Mouse (Mus musculus): ENCODE data around the gene Ret. TPM values are rescaled to one million over a fixed set of nuclear protein-coding genes. Genes with fewer than 3 reads are reported as not detected.
A peak's percentile ranks its signal among the peaks of the same experiment; 100 is the strongest.

Gene Ret
- total RNA-seq, 4 experiments from 2014 or later: 1.8 to 5.5 (median 4.3) TPM

- DNase-seq (ENCODE audit: low spot score): no peak
Observed at GRCm38 (mm10) chr6:118173975-118174328, 23.6 kb downstream of the Ret start.

GRCm38 (mm10) chr6:118173251-118173974, 24.1 kb downstream of the Ret start:
- no peak for DNase-seq (ENCODE audit: low spot score)

GRCm38 (mm10) chr6:118171386-118171785, 26.1 kb downstream of the Ret start:
- DNase-seq (ENCODE audit: low spot score): no peak

- no peak for DNase-seq (ENCODE audit: low spot score)
Observed at GRCm38 (mm10) chr6:118168106-118168505, 29.4 kb downstream of the Ret start.

GRCm38 (mm10) chr6:118167013-118167412, 30.5 kb downstream of the Ret start:
- no peak for DNase-seq (ENCODE audit: low spot score)

GRCm38 (mm10) chr6:118165516-118165915, 32.0 kb downstream of the Ret start:
- DNase-seq (ENCODE audit: low spot score): no peak

- DNase-seq (ENCODE audit: low spot score): no peak
Observed at GRCm38 (mm10) chr6:118164691-118165090, 32.8 kb downstream of the Ret start.

- DNase-seq (ENCODE audit: low spot score): no peak
Observed at GRCm38 (mm10) chr6:118163086-118163485, 34.4 kb downstream of the Ret start.

- no peak for DNase-seq (ENCODE audit: low spot score)
Observed at GRCm38 (mm10) chr6:118162457-118163082, 34.9 kb downstream of the Ret start.

- no peak for DNase-seq (ENCODE audit: low spot score)
Observed at GRCm38 (mm10) chr6:118153091-118153490, 44.4 kb downstream of the Ret start.

GRCm38 (mm10) chr6:118150988-118151387, 46.5 kb downstream of the Ret start:
- DNase-seq (ENCODE audit: low spot score): no peak

- DNase-seq (ENCODE audit: low spot score): no peak
Observed at GRCm38 (mm10) chr6:118150538-118150937, 47.0 kb downstream of the Ret start.

- no peak for DNase-seq (ENCODE audit: low spot score)
Observed at GRCm38 (mm10) chr6:118150128-118150527, 47.4 kb downstream of the Ret start.

- no peak for DNase-seq (ENCODE audit: low spot score)
Observed at GRCm38 (mm10) chr6:118140961-118141360, 56.6 kb downstream of the Ret start.

GRCm38 (mm10) chr6:118138731-118139709, 58.5 kb downstream of the Ret start, which contains the start of gene Csgalnact2:
Gene Csgalnact2, minus strand, starts transcription at chr6:118139140.
- peak; percentile 95 for DNase-seq (ENCODE audit: low spot score)

- DNase-seq (ENCODE audit: low spot score): no peak
Observed at GRCm38 (mm10) chr6:118137148-118137547, 60.4 kb downstream of the Ret start.

GRCm38 (mm10) chr6:118134461-118134860, 63.1 kb downstream of the Ret start:
- DNase-seq (ENCODE audit: low spot score): no peak

GRCm38 (mm10) chr6:118130022-118130421, 67.5 kb downstream of the Ret start:
- peak; percentile 10 for DNase-seq (ENCODE audit: low spot score)

- DNase-seq (ENCODE audit: low spot score): no peak
Observed at GRCm38 (mm10) chr6:118127827-118128487, 69.6 kb downstream of the Ret start.

- no peak for DNase-seq (ENCODE audit: low spot score)
Observed at GRCm38 (mm10) chr6:118127198-118127597, 70.3 kb downstream of the Ret start.

- no peak for DNase-seq (ENCODE audit: low spot score)
Observed at GRCm38 (mm10) chr6:118126577-118126976, 70.9 kb downstream of the Ret start.

- DNase-seq (ENCODE audit: low spot score): no peak
Observed at GRCm38 (mm10) chr6:118122767-118123166, 74.8 kb downstream of the Ret start.

All from heart, adult 8-10 months (tissue).